Mouse (Mus musculus) lung, postnatal 25 days (tissue): ENCODE measurements around the gene Rab40c.

Source experiments
- DNase-seq: peaks from one replicate; pipeline ENCODE4 v3.0.0; 2022; ENCODE audit warnings: low spot score

Rab40c gene

GRCm38 (mm10) chr17:25843636-25844395, 75.7 kb downstream of the Rab40c start:
- DNase-seq = no peak

- no peak for DNase-seq
These were observed 76.4 kb downstream of the Rab40c start for GRCm38 (mm10) chr17:25843122-25843521.

DNA sequence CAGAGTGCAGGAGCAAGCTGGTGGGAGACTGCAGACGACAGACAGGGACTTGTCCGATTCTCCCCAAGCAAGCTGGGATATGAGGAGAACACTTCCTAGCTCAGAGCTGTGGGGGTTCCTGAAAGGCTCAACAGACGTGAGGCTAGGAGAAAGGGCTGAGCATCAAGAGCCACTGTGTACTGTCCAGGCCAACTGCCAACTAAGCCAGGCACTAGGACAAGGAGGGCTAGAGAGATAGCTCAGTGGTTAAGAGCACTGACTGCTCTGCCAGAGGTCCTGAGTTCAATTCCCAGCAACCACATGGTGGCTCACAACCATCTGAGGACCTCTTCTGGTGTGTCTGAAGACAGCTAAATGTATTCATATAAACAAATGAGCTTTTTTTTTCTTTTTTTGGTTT, 77.0 kb downstream of the Rab40c start:
- DNase-seq = no peak

DNA sequence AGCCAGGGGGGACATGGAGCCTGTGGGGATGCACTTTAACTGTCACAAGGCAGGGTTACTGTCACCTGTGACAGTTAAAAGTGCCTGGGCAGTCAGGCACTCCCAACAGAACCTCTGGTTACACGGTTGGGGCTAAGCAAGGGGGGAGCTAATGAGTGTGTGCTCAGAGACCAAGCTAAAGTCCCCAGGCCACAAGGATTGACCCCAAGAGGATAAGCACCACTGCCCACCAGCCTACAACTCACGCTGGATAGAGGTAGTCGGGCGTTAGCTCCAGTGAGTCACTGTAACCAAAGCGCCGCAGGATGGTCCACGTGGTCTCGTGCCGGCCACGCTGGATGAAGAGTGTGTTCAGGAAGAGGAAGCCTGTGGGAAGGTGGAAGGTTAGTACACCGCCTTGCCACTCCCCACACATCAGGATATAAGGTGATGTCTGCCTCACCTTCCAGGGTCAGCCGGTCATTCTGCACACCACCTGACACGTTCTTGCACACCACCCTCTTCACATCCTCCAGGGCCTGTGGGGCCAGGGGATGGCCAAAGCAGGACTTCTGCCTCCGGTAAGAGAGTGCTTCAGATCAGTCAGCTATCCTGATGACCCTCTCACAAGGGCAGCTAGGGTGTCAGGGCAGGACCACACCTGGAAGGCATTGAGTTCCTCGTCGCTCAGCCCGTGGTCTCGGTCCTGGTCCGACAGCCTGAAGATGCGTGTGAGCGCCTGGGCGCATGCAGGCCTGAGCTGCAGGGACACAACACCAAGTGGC, 78.2 kb downstream of the Rab40c start, which contains the start of gene Gm20683:
Gene Gm20683 (minus strand): TSS at position 647 of the 764 bp plus-strand sequence.
- DNase-seq = no peak

DNA sequence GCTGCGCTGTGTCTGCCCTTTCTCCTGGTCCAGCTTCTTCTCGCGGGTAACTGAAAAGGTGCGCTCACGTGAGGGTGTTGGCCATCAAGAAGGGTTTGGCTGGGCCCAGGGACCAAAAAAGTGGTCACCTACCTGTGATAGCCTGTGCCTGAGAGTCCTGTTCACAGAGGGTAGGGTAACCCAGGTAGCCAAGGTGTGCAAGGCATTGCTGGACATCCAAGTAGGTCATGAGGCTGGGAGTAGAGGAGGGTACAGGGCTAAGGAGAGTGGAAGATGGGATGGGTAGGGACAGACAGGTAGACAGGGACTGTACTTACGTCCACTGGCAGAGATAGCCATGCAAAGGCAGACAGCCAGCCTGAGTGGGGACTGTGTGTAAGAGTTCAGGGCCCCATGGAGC, 79.0 kb downstream of the Rab40c start:
- no peak for DNase-seq

DNA sequence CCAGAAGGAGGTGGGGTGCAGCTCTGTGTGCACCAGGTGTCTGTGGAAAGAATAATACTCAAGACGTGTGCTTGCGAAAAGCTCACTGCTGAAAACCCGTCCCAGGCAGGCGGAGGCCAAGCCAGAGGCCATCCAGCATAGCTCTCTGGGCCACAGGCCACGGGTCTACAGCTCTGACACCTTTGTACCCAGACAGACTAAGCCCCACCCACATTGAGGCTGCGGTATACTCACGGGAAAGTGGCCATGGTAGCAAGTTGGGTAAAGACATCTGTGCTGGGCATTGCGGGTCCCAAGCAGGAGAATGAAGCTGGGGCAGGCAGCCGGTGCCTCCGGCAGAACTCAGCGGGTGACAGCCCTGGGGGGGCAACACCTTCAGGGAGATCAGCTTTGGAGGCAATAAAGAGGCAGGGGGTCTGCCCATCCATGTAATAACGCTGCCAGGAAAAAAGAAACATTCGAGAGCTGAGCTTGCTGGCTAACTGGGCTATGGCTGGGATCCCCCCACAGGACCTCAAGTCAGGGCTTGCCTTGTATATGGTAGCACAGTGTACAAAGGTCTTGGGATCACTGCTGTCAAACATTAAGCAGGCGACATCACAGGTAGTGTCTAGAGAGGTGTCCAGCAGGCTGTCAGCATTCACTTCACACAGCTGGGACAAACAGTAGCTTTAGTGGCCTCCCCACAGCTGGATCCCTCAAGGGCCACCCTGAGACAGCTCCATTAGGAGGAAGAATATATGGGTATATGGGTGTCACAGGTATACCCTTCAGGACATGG, 79.9 kb downstream of the Rab40c start:
- no peak for DNase-seq

DNA sequence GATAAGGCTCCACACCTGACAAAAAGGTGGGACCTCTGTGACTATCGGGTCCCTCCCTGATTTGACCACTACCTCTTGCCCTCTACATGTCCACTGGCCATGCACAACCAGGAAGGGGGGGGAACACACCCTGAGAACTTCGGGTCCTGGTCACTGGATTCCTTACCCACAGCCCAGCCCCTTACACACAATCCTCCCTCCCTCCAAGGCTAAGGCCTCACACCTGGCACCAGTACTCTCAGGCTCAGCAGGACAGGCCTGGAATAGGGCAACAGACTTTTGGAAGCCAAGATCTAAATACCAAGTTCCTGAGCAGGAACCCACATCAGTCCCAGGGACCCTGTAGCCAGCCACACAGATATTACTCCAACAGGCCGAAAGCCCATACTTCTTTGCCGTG, 80.6 kb downstream of the Rab40c start:
- DNase-seq = no peak

DNA sequence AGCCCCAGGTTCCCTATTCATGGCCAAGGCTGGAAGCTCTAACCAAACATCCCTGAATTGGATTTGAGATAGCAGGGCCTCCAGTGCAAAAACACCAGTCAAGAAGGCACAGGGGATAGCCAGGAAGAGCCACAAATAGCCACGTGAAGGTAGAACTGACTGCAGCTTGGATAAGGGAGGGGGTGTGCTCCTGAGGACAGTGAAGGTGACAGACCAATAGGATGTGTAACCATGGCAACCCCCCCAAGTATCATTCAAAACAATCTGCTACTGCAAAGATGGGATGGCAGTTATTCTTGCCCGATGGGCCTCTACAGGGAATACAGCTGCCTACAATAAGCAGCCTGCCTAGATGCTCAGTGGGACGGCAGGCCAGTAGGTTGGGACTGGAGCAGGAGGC, 82.0 kb downstream of the Rab40c start:
- no peak for DNase-seq

GRCm38 (mm10) chr17:25837076-25837410, 82.5 kb downstream of the Rab40c start, which contains the start of gene Rhbdl1:
Gene Rhbdl1, minus strand, starts transcription at chr17:25837295.
- DNase-seq = peak; percentile 43

- no peak for DNase-seq
These were observed 83.0 kb downstream of the Rab40c start for GRCm38 (mm10) chr17:25836397-25837075.

GRCm38 (mm10) chr17:25835816-25836215, 83.7 kb downstream of the Rab40c start:
- DNase-seq = no peak

DNA sequence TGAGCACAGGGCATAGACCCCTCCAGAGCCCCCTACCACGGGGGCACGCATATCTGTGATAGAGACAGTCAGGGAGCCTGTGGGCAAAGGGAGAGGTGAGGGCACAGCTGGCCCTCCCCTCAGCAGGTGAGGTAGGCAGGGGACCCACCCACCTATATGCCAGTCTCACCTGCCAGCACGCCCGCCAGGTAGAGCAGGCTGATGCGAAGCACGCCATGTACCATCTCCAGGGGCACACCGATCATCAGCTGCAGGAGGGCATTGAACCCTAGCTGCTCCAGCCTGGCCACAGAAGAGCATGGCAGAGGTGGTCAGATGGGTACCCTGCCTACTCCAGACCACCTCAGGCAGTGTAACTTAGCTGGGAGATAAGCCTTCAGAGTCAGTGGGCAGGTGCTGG, 84.2 kb downstream of the Rab40c start:
- no peak for DNase-seq

DNA sequence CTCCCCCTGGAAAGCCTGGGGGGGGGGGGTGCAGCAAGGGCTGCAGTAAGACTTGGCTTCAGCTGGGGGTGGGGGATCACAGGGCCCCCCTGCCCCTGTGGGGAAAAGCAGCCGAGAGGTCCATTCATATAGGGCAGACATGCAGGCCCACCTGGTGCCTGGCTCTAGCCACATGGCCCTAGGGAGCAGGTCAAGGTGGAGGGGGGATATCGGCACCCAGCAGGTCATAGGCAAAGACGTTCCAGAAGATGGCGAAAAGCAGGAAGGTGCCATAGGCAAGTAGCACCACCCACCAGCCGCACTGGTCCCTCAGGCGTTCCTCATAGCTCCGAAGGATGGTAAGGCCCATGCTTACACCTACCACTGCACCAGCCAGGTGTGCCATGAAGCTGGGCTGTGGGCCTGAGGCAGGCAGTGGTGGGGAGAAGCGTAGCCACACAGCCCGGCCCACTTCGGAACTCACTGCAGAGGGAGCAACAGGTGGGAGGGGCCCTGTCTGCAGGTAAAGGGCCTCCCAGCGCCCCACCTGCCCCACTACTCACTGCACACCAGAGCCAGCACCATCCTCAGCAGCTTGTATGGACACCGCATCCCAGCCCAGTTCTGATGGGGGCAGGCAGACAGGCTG, 84.8 kb downstream of the Rab40c start:
- no peak for DNase-seq

- peak; percentile 27 for DNase-seq
These were observed 85.4 kb downstream of the Rab40c start for GRCm38 (mm10) chr17:25833961-25834594.

DNA sequence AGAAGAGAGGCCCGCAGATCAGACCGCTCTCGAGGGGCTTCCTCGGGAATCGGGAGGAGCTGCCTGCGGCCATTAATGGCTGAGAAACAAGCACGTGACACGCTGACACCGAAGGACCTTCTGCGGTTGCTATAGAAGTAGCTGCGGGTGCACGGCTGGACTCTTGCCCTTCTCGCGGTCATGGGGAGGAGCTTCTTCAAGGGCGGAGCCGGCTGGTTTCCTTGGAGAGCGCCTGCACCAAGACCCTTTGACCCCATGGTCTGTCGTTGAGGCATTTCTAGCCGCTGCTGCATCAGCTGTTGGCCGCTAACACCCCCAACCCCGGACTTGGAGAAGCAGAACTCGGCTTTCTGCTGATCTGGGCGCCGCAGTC, 86.2 kb downstream of the Rab40c start, which contains the start of gene Stub1:
Gene Stub1 (minus strand): TSS at position 114 of the 373 bp plus-strand sequence.
- peak; percentile 91 for DNase-seq

DNA sequence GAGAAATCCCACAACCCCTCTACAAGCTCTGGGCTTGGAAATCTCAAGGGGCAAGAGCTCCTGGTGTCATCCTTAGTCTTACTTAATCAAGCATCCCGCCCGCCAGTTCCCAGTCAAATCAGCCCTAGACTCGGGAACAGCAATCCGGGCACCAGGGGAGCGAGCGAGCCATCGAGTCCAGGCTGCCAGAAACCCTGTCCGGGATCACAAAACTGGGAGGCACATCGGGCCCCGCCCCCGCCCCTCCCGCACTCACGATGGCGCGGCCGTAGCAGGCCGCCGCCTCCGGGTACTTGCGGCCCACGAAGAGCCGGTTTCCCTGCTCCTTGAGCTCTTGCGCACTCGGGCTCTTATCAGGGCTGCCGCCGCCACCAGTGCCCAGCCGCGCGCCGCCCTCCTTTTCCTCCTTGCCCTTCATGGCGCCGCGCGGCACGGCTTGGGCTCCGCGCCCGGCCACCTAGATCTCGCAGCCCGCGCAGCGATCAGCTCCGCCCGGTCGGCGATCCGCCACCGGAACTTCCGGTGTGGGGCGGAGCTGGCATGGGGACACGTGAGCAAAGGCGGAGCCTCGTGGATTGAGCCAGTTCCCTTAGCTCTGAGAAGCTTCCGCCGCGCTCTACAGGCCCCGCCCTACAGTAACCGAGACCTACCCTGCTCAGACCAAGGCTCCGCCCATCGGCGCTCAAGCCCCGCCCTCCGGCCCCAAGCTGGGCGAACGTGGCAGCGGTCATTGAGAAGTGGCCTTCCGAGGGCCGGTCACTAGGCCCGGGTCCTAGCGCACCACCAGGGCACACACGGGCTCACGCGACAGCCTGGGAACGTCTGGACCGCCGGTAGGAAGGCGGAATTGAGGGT, 86.9 kb downstream of the Rab40c start:
- DNase-seq = peak; percentile 100
